Mouse (Mus musculus) 3134 (cell line): ENCODE results near the gene Mttp.
A peak's percentile ranks its signal among the peaks of the same experiment; 100 is the strongest.

Source experiments
- DNase-seq: peaks from one replicate; pipeline ENCODE4 v3.0.0-alpha.2; 2011; ENCODE audit warnings: low spot score; ENCODE audit not compliant: insufficient read length; ENCODE audit errors: extremely low read depth

Gene Mttp

DNA sequence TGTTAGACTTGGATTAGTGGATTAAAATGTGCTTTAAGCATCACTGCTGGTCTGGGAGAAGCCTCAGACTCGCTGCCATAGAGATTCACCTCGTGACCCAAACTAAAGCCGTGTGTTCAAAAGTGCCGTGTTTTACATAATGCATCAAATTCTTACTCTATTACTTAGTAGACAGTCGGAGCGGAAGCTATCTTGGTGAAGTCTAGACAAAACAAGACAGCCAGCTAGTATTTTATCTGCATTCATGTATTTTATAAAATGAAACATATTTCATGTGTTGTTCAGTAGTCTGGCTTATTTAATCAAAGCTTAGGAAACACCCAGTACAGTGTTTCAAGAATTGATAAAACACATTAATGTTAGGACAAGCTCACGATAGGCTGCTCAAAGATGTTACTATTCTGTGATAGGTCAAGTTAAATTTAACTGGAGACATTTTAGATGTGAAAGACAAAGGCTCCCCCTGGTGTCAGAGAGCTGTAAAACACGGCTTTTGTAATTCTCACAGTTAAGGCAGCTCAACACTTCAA, at the start of gene Mttp:
Gene Mttp (minus strand): TSS at position 327 of the 530 bp plus-strand sequence.
- peak; percentile 70 for DNase-seq

GRCm38 (mm10) chr3:138193683-138194302, 49.0 kb upstream of the Mttp start, which contains the start of gene 4930579F01Rik:
TSS of gene 4930579F01Rik (minus strand) at chr3:138193825.
- no peak for DNase-seq

DNA sequence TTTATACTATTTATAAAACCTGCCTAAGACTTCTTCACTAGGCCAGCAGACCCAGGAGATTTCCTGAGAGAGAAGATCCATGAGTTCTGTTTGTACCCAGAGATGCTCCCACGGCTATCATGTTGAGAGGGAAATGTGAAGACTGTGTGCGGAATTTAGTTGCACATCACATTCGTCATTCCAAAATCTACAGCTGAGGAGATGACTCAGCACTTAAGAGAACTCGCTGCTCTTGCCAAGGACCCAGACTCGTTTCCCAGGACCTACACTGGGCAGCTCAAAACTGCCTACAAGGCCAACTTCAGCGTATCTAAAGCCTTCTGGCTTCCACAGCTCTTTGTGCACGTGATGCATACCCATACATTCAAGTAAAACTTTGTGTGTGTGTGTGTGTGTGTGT, 47.5 kb upstream of the Mttp start:
- DNase-seq, result peak; percentile 42

- DNase-seq, result no peak
Measured at GRCm38 (mm10) chr3:138185995-138186930, 41.5 kb upstream of the Mttp start.

- DNase-seq, result no peak
Measured at GRCm38 (mm10) chr3:138185290-138185689, 40.5 kb upstream of the Mttp start.

GRCm38 (mm10) chr3:138183371-138183770, 38.6 kb upstream of the Mttp start:
- no peak for DNase-seq

GRCm38 (mm10) chr3:138182019-138182418, 37.3 kb upstream of the Mttp start:
- DNase-seq, result no peak

GRCm38 (mm10) chr3:138175551-138175950, 30.8 kb upstream of the Mttp start:
- no peak for DNase-seq

DNA sequence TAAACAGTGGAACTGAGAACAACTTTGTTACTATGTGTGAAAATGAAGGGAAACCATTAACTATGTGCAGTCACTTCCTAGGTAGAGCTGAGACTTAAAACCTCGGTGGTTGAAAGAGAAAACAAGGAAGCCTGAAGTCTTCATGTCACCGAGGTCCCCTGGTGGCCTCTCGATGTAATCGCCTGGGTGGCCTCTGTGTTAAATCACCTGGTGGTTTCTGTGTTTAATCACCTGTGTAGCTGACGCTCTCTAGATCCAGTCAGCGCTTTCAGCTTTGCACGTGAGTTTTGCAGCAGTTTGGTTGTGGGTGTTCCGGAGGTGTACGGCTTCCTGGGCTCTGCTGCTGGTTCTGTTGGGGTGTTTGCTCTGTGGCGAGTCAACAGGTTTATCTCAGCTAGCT, 28.5 kb upstream of the Mttp start:
- DNase-seq, result no peak

DNA sequence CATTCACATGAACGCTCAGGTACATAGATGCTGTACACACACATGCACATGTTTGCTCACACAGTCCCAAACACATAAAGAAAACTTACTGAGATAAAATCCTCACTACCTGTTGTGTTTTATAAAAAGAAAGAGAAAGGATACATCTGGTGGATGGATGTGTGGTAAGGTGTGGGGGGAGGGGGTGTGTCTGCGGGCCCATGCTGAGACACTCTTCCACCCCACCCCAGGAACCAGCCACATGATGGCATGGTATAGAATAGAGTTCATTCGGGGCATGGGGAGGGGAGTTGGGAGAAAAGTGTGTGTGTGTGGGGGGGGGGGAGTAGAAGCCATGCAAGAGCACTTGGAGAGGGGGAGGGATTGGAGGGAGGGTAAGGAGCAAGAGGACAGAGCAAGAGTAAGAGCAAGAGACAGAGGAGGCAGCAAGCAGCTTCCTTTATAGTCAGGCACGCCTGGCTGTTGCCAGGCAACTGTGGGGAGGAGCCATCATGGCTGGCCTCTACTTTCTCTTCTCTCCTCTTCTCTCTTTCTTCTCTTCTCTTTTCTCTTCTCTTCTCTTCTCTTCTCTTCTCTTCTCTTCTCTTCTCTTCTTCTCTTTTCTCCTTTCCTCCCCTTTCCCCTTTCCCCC, 17.9 kb upstream of the Mttp start:
- DNase-seq, result no peak

GRCm38 (mm10) chr3:138161623-138162022, 16.9 kb upstream of the Mttp start:
- DNase-seq, result no peak

- no peak for DNase-seq
Measured at GRCm38 (mm10) chr3:138156651-138157050, 11.9 kb upstream of the Mttp start.

GRCm38 (mm10) chr3:138155062-138155461, 10.3 kb upstream of the Mttp start:
- DNase-seq, result no peak

DNA sequence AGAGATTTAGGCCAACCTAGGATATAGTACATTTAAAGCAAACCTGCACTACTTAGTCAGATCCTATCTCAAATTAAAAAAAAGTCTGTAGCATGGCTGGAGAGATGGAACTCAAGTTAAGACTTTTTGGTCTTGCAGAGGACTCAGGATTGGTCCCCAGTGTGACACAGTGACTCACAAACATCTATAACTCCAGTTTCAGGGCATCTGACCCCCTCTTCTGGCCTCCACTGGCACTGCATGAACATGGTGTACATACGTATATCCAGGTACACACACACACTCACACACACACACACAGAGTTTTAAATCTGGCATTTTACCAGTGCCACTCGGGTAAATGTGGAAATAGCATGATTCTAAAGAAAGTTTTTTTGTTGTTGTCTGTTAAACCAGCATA, 4.0 kb upstream of the Mttp start:
- DNase-seq, result no peak

DNA sequence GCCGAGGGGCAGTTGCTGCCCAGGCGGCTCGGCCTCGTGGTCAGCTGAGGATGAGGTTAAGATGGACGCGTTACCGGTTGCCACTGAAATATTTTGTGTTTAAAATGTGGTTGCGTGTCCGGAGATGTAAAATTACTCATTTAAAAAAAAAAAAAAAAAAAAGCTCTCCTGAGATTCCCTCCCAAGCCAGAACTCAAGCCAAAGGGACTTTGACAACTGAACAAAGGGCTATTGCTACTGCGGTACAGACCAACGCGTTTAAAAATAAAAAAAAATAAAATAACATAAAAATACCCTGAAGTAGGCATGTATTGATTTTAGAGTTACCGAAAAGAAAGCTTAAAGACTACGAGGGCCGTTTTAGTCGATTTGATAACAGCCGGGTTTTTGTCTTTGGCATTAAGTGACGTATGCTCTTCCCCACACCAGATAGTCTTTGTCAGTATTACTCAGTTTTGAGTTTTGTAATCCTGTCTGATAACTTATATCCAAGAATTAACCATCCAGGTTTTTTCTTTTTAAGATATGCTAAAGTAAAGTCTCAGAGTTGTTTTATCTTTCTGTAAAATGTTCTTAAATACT, 617 bp downstream of the Mttp start:
- DNase-seq, result no peak

- DNase-seq, result peak; percentile 100
Measured at GRCm38 (mm10) chr3:138143315-138144059, 1.3 kb downstream of the Mttp start, which contains the start of gene Trmt10a. TSS of gene Trmt10a (plus strand) at chr3:138143448.

DNA sequence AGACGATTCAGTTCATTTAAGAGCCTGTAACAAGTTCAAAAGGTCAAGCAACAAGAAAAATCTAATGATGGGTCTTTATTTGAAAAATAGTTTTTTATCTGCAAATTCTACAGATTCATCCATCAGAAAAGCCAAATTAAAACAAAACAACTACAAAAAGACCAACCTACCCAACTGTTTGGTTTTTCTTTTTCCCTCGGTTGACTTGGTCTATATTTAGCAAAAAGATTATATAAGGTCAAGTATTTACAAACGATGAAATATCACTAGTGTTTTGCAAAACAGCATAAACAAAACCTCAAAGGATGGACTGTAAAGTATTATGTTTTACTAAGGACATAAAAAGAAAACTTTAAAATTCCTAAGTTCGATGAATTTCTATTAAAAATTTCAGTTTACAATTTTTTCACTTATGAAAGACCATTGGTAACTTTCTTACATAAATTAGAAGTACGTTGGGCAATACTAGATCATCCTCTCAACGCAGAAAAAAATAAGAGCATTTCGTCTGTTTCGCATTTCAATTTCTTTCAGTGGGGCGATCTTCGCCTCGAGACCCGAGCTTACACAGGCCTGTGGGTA, 1.9 kb downstream of the Mttp start:
- no peak for DNase-seq

GRCm38 (mm10) chr3:138142052-138142732, 2.6 kb downstream of the Mttp start:
- DNase-seq, result no peak

DNA sequence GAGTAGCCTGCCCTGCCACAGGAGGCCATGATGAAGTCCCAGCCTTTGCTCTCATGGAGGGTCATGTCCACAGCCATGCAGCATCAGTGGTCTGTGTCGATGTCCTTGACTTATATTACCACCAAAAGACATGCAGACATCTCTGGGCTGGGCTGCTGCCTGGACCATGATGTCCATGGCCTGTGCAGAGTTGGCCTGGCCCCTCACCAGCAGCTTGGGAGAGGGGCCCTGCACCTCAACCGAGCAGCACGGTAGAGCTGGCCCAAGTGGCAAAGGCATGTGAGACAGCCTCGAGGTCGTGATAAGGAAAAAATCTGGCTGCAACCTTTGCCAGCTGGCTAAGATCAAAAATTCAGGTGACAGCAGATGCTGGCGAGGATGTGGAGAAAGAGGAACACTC, 5.1 kb downstream of the Mttp start:
- DNase-seq, result no peak
